Mouse (Mus musculus): ENCODE results near the gene Madcam1. TPM values are rescaled to one million over a fixed set of nuclear protein-coding genes. Genes with fewer than 3 reads are reported as not detected.
A peak's percentile ranks its signal among the peaks of the same experiment; 100 is the strongest.

Gene Madcam1
- total RNA-seq (2021) = not detected

GRCm38 (mm10) chr10:79664131-79664665 is at the start of gene Madcam1:
TSS of gene Madcam1 (plus strand) at chr10:79664559.
- DNase-seq = peak; percentile 61 to 74
- intact Hi-C loops (cut with DNase I) = loop anchor here (1.0 kb wide), 1 partner anchor 69 kb away; no protein-coding TSS in a partner anchor

DNA sequence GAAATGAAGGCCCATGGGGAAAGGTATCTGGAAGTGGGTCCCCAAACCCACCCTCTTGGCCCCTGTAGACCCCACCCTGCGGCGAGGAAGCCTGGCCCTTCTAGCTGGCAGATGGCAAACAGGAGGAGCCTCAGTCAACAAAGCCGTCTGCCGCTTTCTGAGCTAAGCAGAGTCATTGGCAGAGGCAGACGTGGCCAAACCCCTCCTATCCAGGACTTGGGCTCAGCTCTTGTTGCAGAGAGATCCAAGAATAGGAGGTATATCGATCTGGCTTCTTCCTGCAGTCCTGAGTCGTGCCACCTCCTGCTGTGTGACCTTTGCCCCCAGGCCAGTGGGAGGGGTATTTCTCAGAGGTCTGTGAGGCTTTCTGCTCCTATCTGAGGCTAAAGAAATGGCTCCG is 48.5 kb upstream of the Madcam1 start:
- DNase-seq = no peak
- intact Hi-C loops (cut with DNase I) = no loop called here

- intact Hi-C loops (cut with DNase I) = no loop called here
- no peak for DNase-seq
These were observed 48.0 kb upstream of the Madcam1 start for GRCm38 (mm10) chr10:79616376-79616775.

DNA sequence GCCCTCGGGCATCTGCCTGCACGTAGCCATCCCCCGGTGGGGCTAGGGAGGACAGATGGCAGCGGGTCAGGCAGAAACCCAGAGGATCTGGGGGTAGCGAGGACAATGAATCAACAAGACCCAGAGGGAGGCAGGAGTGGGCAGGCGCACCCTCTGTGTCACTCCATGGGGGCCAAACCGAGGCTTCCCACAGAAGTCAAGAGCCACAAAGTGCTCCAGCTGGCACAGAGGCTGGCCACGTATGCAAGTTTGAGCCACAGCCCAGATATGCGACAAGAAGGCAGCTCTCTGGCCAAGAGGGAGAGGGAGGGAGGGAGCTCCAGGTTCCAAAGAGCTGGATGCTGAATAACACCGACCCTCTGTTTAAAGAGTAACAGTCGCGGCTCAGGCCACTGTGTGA is 40.4 kb upstream of the Madcam1 start:
- peak; percentile 33 to 41 for DNase-seq
- intact Hi-C loops (cut with DNase I) = no loop called here

DNA sequence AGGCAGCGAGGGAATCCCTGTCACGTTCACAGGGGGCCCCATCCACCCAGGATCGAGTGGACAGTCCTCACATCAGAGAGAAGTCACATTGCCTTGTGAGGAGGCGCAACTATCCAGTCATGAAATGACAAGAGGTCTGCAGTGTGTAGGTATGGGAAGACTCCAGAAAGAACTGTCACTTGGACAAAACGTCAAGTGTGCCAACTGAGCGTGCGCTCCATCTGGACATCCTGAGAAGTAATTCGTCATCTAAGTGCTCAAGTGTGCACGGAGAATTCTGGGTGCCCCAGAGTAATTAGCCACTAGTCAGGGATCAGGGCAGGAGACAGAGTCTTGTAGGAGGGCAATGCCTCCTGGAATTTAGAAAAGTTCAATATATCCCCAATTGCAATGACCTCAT is 39.0 kb upstream of the Madcam1 start:
- intact Hi-C loops (cut with DNase I) = no loop called here
- no peak for DNase-seq

DNA sequence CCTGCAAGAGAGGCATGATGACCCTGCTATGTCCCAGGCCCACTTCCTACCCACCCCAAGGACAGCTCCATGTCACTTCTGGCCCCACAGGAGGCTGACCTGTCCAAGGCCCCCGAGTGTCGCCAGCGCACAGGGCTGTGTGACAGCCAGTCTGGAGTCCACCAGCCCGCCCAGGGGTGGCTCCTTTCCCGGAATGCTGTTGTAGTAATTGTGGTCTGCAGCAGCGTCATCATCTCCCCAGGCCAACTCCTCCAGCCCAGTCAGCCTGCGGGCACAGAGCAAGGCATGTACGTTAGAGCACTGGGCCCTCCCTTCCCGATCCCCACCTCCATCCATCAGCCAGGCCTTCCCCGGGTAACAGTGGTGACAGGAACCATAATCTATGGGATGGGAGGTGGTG is 38.2 kb upstream of the Madcam1 start:
- intact Hi-C loops (cut with DNase I) = no loop called here
- DNase-seq = no peak

DNA sequence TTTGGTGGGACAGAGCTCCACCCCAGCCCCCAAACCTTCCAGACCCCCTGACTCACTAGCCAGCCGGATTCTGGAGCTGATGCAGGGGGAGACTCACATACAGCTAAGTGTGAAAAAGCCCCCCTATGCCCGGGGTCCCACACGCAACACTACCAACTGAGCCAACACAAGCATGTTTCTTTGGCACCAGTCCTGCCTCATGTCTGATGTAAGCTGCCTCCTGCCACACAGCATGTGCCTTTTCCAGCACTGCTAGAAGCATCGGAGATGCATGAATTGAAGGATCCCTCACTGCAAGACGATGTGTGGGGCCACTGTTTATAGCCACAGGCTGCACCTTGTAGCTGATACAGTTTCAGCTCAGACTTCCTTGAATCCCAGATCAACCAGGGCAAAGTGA is 36.0 kb upstream of the Madcam1 start:
- no peak for DNase-seq
- intact Hi-C loops (cut with DNase I) = no loop called here

GRCm38 (mm10) chr10:79631432-79631831 is 32.9 kb upstream of the Madcam1 start:
- intact Hi-C loops (cut with DNase I) = no loop called here

DNA sequence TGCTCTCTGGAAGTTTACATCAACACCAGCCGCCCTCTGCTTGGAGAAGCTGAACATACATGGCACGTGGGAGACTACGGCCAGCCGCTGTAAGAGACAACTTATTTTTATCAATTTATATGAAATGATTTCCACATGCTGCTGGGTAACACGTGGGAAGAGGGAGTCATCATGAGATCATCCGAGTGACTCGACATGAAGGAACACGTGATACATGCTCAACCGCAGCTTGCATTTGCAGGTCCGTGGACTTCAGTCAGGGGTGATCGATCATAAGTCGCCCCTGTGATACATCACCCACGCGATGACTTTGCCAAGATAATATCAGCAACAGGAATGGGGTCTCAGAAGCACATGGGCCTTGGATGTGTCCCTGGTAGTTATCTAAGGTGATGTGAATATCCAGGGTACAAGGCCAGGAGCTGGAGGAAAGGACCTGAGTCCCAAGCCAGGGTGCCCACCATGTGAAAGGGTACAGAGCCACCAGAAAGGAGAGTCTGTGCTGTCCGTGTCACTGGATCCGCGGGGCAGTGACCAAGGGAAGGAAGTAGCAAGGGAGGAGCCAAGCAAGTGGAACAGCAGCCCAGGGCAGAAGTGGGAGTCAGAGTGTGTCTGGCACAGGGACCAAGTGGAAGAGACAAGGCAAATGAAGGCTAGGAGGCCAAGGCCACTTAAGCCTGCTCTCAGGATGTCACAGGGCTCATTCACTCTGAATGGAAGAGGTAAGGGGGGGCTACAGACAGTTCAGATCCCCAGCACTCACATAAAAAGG is 31.2 kb upstream of the Madcam1 start:
- intact Hi-C loops (cut with DNase I) = no loop called here
- DNase-seq = no peak

More at GRCm38 (mm10) chr10:79631432-79631831, 32.9 kb upstream of the Madcam1 start:
- no peak for DNase-seq

DNA sequence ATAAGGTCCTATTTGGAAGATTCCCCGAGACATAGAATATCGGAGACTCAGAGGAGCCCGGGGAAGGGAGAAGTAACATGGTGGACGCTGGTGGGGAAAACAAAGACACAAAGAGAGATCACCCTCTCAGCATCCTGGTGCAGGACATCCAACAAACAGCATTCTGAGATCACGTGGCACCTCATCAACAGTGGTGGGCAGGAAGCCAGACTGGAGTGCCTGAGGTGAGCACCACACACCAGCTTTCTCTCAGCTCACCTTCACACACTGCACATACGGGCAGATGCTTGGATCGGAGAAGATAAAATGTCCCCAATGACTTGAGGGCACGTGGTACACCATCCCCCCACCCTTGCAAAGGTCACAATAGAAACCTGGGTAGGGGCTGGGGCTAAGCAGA is 28.1 kb upstream of the Madcam1 start:
- intact Hi-C loops (cut with DNase I) = no loop called here
- no peak for DNase-seq

DNA sequence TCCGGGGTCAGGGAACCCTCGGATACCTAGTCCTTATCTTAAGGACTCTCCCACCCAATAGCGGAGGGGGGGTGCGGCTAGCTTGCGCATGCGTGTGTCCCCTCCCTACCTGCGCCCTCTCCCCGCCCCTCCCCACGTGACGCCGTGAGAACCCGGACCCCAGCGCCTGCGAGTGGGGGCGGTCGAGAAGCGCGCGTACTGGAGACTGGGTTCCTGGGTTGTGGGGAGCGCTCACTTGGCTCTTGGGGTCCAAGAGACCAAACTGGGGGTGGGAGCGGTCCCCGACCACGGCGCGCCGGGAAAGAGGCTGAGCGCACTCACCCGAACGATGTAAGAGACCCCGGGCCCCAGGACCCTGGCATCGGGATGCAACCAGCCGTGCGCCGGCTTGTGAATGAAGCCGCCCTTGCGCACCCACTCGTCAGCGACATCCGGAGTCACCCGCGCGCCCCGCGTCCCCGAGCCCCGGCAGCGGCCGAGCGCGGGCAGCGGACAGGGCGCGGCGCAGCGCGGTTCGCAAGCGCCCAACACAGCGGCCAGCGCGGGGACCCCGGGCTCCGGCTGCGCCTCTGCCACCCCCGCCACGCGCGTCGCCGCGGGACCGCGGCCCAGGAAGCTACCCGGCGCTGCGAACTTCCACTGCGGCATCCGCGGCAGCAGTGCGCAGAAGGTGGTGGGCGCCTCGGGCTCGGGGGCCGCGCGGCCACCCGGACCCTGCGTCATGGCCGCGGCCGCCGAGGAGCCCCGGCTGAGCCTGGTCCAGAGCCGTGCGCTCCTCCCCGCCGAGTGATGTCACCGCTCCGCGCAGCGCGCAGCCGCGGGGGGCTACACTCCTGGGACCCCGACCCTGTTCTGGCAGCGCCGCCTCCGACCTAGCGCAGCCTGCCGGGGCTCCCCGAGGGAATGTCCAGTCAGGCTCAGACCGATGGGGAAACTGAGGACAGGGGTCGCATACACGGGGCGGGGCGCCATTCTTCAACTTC is 26.9 kb upstream of the Madcam1 start, which contains the start of gene Shc2:
Gene Shc2 (minus strand): TSS at position 791 of the 983 bp plus-strand sequence.
- peak; percentile 24 to 45 for DNase-seq
- intact Hi-C loops (cut with DNase I) = no loop called here

DNA sequence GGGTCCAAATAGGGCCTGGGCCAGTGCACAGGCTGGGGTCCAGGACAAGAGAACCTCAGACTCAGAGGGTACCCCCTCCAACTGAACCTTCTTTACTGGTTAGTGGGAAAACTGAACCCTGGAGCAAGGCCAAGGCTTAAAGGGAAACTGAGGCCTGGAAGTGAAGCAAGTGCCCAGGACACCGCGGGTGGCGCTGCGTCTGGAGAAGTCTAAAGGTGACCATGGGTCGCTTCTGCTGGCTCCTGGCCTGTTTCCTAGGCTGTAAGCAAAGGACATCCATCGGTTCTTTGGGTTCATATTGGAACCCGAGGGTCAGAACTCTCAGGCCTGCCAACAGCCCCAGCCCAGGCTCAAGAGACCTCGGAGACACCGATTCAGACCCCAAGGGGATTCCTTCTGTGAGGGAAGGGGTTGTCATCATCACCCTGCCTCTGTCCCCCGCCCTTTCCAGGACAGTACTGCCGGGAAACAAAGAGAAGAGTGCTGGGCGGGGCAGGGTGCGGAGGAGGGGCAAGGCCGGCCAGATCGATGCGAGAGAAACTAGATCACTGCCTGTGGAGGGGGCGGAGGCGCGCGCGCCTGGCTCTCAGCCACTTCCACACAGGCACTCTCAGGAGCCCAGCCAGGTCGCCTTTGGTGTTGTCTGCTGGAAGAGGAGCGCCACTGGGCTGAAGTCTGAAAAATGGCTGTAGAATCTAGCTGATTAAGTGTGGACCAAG is 25.7 kb upstream of the Madcam1 start:
- intact Hi-C loops (cut with DNase I) = no loop called here

DNA sequence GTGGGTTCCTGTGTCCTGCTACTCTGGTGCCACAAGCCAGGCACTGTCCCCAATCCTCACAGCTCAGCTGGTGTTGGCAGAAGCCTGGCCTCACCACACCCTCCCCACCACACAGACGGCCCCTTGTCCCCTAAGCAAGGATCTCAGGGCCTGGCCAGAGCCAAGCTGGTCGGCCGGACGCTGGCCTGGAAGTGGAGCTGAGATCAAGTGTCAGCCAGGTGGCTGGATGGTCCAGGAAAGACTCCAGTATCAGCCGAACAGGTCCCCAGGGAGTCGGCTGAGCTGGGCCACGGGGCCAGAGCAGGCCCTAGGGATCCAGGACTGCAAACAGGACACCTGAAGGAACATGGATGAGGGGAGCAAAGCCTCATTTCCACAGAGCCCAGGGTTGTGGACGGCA is 18.6 kb upstream of the Madcam1 start, which contains the start of gene Odf3l2:
Gene Odf3l2 (minus strand): TSS at position 28 of the 400 bp plus-strand sequence.
- intact Hi-C loops (cut with DNase I) = no loop called here
- DNase-seq = no peak

More for the DNA sequence above, 25.7 kb upstream of the Madcam1 start:
- peak; percentile 29 to 32 for DNase-seq

DNA sequence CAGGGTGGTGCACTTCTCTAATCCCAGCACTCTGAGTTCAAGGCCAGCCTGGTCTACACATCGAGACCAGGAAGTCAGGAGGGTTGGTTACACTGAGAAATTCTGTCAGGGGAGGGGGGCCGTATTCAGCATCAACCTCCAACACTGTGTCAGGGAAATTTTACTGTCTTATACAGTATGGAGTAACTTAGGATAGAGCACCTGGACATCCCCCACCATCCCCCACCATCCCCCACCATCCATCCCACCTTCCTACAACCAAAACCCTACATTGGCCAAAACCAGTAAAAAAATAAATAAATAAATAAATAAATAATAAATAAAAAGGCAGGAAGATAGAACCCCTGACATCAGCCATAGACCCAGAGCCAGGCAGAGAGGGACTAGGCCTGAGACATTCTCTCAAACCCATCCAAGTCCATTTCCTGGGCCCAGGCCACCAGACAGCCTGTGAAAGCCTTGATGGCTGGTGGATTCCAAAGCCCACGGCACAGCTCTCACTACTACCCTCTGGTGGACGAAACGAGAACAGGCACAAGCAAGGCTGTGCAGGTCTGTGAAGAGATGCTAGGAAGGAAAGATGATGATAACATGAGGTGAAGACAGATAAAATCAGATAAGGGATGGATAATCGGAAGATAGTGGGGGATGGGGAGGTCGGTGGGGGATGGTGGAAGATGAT is 15.1 kb upstream of the Madcam1 start:
- intact Hi-C loops (cut with DNase I) = loop anchor here (1.0 kb wide), 1 partner anchor 54 kb away; no protein-coding TSS in a partner anchor
- peak; percentile 70 to 75 for DNase-seq

DNA sequence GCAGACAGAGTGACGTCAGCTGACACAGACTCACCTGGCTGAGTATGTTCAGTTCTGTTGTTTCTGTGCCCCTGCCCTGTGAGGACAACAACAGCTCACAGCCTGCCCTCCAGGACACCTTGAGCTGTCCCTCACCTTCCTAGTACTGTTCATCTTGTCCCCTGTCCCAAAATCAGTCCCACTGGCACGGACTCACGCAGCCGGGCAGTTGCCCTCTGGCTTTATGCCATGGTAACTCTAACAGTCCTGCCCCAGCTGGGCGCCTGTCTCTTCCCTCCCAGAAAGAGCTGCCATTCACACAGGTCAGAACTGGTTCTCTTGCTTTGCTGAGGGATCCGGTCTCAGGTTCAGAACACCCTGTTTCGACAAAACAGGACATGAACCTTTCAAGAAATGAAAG is 11.6 kb upstream of the Madcam1 start:
- peak; percentile 11 to 16 for DNase-seq
- intact Hi-C loops (cut with DNase I) = no loop called here

DNA sequence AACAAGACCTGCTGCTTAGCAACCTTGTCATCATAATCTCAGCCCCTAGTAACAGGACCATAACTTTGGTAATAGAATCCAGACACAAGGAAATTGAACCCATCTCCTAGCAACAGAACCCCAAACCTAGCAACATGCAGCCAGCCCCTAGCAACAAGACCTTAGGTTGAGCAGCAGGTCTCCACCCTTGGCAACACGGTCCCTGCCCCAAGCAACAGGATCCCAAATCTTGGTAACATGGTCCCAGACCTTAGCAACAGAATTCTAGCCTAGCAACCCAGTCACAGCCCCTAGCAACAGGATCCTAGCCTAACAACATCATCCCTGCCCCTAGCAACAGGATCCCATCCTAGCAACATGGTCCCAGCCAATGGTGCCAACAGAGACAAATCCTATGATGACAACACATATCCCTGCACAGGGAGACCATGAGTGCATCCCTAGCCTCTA is 9.4 kb upstream of the Madcam1 start:
- intact Hi-C loops (cut with DNase I) = no loop called here
- no peak for DNase-seq

DNA sequence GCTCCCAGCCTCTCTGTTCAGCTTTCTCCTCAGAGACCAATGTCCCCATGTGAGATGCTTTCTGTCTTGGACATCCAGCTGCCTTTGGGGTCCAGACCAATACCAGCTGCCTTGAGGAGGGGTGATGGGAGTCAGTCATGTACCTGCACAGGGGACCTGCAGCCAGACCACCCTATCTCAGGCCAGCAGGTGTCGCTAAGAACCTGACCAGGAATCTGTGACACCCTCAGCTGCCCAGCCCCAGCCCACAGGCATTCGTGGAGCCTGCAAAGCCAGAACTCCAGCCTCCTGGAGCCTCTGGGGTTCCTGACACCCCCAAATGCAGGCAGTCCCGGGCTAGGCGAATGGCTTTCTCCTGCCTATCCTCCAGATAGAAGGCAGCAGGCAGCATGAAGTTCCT is 5.5 kb upstream of the Madcam1 start:
- intact Hi-C loops (cut with DNase I) = no loop called here
- DNase-seq = no peak

- intact Hi-C loops (cut with DNase I) = no loop called here
- no peak for DNase-seq
These were observed 4.1 kb upstream of the Madcam1 start for GRCm38 (mm10) chr10:79660298-79660697.

GRCm38 (mm10) chr10:79661861-79662260 is 2.5 kb upstream of the Madcam1 start:
- DNase-seq = no peak
- intact Hi-C loops (cut with DNase I) = no loop called here

GRCm38 (mm10) chr10:79665051-79665450 is 692 bp downstream of the Madcam1 start:
- intact Hi-C loops (cut with DNase I) = no loop called here
- no peak for DNase-seq
